Mouse (Mus musculus) T-cell, adult 2 months (primary cell): ENCODE results near the gene Rbm4.

Experiments
- DNase-seq: peaks from one replicate; pipeline ENCODE4 v3.0.0; 2022; ENCODE audit warnings: low spot score

The Rbm4 gene

DNA sequence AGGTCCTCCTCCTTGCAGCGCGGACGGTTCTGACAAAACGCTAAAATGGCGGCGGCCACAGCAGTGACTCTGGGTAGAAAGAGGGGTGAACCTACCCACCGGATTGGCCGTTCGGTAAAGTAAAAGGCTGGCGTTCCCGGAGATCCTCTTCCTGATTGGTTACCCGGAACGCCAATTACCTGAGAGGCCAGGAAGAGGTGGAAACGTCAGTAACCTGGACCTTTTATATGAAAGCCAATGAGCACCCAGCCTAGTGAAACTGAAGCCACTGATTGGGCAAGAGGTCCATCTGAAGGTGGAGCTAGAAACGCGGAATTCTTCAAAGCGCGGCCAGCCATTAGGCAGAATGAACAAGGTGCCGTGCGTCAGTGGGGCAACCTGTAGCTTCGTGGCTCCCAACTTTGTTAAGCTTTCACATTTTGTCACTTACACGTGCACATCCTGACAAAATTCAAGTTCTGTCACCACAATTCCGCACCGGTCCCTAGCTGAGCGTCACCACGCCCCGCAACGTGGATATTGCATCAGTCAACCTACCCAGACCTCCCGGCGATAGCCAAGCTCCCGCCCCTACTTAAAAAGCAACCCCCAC, at the start of gene Rbm4:
Gene Rbm4 (minus strand): TSS at position 71 of the 592 bp plus-strand sequence.
- peak; percentile 98 for DNase-seq

DNA sequence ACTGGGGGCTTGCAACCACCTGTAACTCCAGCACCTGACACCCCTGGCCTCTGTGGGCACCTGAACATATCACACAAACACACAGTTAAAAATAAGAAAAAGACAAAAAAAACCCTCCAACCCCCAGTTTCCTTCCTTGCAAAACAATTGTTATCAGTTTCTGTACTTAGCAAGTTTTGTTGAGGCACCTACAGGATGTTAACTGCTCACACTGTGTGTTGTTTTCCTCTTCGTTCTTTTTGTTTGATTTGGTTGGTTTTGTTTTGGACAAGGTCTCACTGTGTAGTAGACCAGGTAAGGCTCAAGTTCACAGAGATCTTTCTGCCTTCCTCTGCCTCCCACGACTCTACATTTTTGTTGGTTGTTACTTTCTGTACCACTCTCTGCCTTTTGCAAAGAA, 48.9 kb upstream of the Rbm4 start:
- DNase-seq: peak; percentile 6

- DNase-seq: no peak
Observed at GRCm38 (mm10) chr19:4840848-4841247, 47.1 kb upstream of the Rbm4 start.

DNA sequence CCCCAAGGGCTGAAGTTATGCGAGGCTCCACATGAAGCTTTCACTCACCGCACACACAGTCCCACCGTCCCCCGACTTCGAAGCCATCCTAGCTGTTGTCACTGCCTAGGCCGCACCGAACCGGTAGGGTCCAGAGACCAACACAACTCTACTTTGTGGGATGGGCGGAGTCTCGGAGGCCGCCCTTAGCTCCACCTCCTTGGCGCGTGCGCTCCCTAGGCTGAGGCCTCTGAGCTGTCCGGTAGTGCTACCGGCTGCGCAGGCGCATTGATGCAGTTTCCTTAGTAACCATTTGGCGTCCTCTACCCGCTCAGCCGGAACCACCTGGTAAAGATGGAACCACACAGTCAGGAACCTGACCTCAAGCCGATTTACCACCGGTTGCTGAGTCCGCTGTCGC, 45.4 kb upstream of the Rbm4 start, which contains the start of the genes Ccs and Ccdc87:
Gene Ccs (minus strand): TSS at position 184 of the 400 bp plus-strand sequence.
Gene Ccdc87 (plus strand): TSS at position 218 of the 400 bp plus-strand sequence.
- DNase-seq: peak; percentile 97

- no peak for DNase-seq
Observed at GRCm38 (mm10) chr19:4838526-4839140, 44.9 kb upstream of the Rbm4 start.

DNA sequence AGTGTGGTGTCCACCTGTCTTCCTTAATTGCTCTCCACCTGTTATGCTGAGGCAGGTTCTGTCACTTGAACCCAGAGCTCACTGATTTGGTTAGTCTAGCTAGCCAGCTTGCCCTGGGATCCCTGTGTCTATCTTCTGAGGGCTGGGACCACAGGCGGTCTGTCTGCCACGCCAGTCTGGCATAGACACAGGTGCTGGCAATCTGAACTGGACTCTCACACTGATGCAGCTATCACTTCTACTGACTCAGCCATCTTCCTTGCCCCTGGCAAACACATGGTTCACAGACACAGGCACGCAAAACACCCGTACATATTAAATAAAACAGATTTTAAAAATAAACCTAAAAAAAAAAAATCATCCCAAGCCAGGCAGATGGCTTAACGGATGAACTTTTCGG, 43.3 kb upstream of the Rbm4 start:
- no peak for DNase-seq

DNA sequence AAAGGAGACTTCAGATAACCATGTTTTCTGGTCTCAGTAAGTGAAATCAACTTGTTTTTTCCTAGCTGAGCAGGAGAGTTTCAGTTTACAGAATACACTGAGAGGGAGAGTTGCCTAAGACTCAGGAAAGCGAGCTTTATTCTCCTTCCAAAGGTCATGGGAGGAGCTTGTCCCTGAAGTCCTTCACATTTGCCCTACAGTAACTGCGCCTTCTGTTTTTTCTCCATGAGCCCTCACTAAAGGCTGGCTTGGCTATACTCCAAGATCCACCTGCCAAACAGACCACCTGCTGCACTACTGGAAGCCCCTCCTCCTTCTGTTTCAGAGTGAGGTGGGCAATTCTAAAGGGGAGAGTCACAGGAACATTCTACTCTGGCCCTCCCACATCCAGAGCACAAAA, 42.4 kb upstream of the Rbm4 start:
- DNase-seq: no peak

DNA sequence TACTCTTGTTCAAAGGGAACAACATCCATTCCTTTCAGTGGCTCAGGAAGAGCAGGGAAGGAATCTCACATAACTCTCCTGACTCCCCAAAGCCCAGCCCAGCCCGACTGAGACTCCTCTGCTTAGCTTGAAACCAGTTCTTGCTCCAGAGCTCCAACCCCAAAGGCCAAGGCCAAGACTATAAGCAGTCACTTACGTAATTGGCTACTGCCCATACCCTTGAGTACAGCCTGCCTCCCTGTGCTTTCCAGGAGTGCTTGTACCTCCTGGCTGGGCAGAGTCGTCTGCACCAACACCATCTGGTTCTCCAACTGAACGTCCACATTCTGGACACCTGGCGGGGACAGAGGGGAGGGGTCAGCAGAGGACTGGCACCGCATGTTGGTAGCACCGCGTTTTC, 40.3 kb upstream of the Rbm4 start:
- DNase-seq: no peak

DNA sequence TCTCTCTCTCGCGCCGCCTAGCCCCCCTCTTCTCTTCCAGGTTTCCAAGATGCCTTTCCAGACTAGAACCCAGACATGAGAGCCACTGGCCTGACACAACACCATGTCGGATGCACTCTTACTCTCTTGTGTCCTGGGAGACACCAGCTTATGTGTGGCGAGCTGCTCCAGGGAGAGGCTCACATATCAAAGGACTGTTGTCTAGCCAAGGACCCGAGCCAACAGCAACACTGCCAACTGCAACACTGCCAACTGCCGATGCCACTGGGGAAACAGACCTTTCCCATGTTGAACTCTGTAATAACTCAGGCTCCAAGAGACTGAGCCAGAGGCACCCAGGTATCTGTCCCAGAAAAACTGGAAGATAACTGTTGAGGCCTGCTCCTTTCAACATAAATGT, 35.5 kb upstream of the Rbm4 start:
- no peak for DNase-seq

GRCm38 (mm10) chr19:4828444-4829114, 34.9 kb upstream of the Rbm4 start:
- DNase-seq: no peak

DNA sequence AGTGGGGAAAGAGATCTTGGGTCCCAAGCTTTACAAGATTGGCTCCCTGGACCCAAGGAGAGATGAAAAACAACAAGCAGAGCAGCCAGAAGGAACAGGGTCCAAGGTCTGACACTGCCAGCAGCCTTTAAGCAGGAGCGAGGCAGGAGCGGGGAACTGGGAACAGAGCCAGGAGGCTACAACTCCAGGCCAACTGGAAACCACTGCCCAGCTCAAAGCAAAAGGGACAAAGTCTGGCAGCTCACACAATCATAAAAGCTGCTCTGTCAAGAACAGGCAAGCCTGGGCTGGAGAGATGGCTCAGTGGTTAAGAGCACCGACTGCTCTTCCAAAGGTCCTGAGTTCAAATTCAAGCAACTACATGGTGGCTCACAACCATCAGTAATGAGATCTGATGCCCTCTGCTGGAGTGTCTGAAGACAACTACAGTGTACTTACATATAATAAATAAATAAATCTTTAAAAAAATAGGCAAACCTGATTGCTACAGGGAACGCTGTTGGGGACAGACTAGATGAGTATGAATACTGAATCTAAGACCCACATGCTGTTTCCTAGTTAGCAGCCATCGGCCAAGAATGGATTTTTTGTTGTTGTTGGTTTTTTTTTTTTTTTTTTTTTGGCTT, 27.1 kb upstream of the Rbm4 start:
- DNase-seq: no peak

- no peak for DNase-seq
Observed at GRCm38 (mm10) chr19:4817182-4817835, 23.6 kb upstream of the Rbm4 start.

DNA sequence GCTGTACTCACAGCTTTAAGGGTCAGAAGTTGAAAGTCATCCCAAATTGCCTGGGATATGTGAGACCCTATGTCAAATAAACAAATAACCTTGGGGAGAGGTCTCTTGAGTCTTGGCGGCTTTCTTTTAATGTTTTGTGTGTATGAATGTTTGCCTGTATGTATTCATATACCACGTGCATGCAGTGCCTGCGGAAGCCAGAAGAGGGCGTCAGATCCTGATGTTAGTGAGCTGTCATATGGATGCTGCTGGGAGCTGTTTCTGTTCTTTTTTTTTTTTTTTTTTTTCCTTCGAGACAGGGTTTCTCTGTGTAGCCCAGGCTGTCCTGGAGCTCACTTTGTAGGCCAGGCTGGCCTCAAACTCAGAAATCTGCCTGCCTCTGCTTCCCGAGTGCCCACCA, 19.3 kb upstream of the Rbm4 start:
- DNase-seq: peak; percentile 37

GRCm38 (mm10) chr19:4812334-4812949, 18.7 kb upstream of the Rbm4 start:
- peak; percentile 6 for DNase-seq

DNA sequence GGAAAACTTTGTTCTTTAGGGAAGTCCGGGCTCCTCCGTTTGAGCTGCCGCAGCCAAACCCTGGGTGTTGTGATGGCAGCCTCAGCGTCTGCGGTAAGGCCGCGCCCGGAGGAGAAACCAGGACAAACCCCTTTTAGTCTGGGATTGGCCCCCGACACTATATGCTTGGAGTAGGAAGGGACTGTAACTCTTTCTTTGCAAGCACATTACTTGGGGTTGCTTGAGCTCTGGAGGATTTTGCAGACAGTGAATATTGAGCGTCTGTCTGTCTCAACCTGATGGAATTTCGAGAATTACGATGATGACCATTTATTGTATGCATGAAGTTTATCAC, 18.2 kb upstream of the Rbm4 start:
- no peak for DNase-seq

GRCm38 (mm10) chr19:4811063-4811908, 17.6 kb upstream of the Rbm4 start, which contains the start of the genes Gm21992 and Rbm14:
Gene Gm21992 (minus strand): TSS chr19:4811612.
Gene Rbm14 (minus strand): TSS chr19:4811634.
- DNase-seq: peak; percentile 97

- DNase-seq: no peak
Observed at GRCm38 (mm10) chr19:4810746-4811062, 17.0 kb upstream of the Rbm4 start.

DNA sequence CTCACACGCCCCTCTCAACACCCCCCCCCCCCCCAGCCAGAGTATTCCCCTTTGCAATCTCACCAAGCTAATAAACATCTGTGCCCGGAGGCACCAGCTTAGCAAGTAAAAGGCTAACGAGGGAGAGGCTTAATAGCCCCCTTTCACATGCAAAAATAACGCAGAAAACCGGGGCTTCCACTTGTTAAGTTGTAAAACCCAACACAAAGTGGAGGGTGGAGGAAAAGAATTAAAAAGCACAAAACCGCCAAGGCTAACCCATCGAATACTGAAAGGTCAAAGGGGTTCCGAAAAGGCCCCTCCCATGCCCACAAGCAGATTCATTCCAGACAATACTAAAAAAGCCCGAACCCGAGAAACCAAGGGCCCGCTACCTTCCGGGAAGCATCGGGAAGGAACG, 16.6 kb upstream of the Rbm4 start:
- no peak for DNase-seq

- no peak for DNase-seq
Observed at GRCm38 (mm10) chr19:4803283-4803682, 9.6 kb upstream of the Rbm4 start.

- DNase-seq: no peak
Observed at GRCm38 (mm10) chr19:4802691-4803091, 9.0 kb upstream of the Rbm4 start.

- no peak for DNase-seq
Observed at GRCm38 (mm10) chr19:4799083-4799482, 5.4 kb upstream of the Rbm4 start.
